Mouse (Mus musculus): ENCODE data around the gene Gmppa. TPM values are rescaled to one million over a fixed set of nuclear protein-coding genes. Genes with fewer than 3 reads are reported as not detected.

Gene Gmppa
- polyA plus RNA-seq, 1 experiment from 2014 or later: 74.2 TPM

GRCm38 (mm10) chr1:75398761-75399402, 36.8 kb upstream of the Gmppa start:
- DNase-seq (ENCODE audit: low spot score): peak; percentile 89
- WGBS: 11% methylated on average over 9 of the region's 9 CpGs
- H3K36me3 ChIP-seq (ENCODE audit: control insufficient read depth, insufficient read depth, low read length): peaks cover 51% of the 10 kb centered on the region
- no peak overlapping the region for H3K4me2 ChIP-seq (ENCODE audit: low read depth, low read length)
- no peaks in the 10 kb centered on the region for H3K27me3 ChIP-seq (replicated peaks; ENCODE audit: control insufficient read depth, insufficient read depth, low read length)
- peak overlapping the region; percentile 80 for H3K27ac ChIP-seq (replicated peaks; ENCODE audit: low read depth, low read length)
- H3K9me3 ChIP-seq (ENCODE audit: control insufficient read depth, low read length): no peaks in the 10 kb centered on the region
- peak; percentile 51 for ATAC-seq (ENCODE audit: low read depth)
- no peak overlapping the region for H3K4me3 ChIP-seq (ENCODE audit: low read depth, low read length)
- H3K4me1 ChIP-seq (ENCODE audit: control insufficient read depth, insufficient read depth, low read length): peaks cover 24% of the 10 kb centered on the region
- H3K9ac ChIP-seq (ENCODE audit: low read depth, low read length): no peak overlapping the region

- H3K9me3 ChIP-seq (ENCODE audit: control insufficient read depth, low read length): no peaks in the 10 kb centered on the region
- ATAC-seq (ENCODE audit: low read depth) (peak; percentile 87), DNase-seq (ENCODE audit: low spot score) (peak; percentile 88)
- H3K4me3 ChIP-seq (ENCODE audit: low read depth, low read length): peak overlapping the region; percentile 13; the same call in 1 of the 2 replicates
- WGBS: 11% methylated on average over 13 of the region's 15 CpGs
- peak overlapping the region; percentile 55 for H3K9ac ChIP-seq (ENCODE audit: low read depth, low read length)
- H3K27ac ChIP-seq (replicated peaks; ENCODE audit: low read depth, low read length): peak overlapping the region; percentile 80
- peaks cover 24% of the 10 kb centered on the region for H3K4me1 ChIP-seq (ENCODE audit: control insufficient read depth, insufficient read depth, low read length)
- H3K4me2 ChIP-seq (ENCODE audit: low read depth, low read length): peak overlapping the region; percentile 43
- no peaks in the 10 kb centered on the region for H3K27me3 ChIP-seq (replicated peaks; ENCODE audit: control insufficient read depth, insufficient read depth, low read length)
- peaks cover 56% of the 10 kb centered on the region for H3K36me3 ChIP-seq (ENCODE audit: control insufficient read depth, insufficient read depth, low read length)
These were observed 35.8 kb upstream of the Gmppa start for GRCm38 (mm10) chr1:75399755-75400492.

GRCm38 (mm10) chr1:75400493-75401115, 35.1 kb upstream of the Gmppa start:
- Histone ChIP-seq H3K36me3 (ENCODE audit: control insufficient read depth, insufficient read depth, low read length) (peaks cover 54% of the 10 kb centered on the region), H3K4me2 (ENCODE audit: low read depth, low read length) (peak overlapping the region; percentile 43)
- WGBS: 30% methylated on average over 6 of the region's 6 CpGs

GRCm38 (mm10) chr1:75405547-75405946, 30.2 kb upstream of the Gmppa start:
- Histone ChIP-seq H3K4me3 (ENCODE audit: low read depth, low read length) (no peak overlapping the region), H3K27me3 (replicated peaks; ENCODE audit: control insufficient read depth, insufficient read depth, low read length) (no peaks in the 10 kb centered on the region), H3K4me2 (ENCODE audit: low read depth, low read length) (no peak overlapping the region), H3K36me3 (ENCODE audit: control insufficient read depth, insufficient read depth, low read length) (peaks cover 57% of the 10 kb centered on the region), H3K9ac (ENCODE audit: low read depth, low read length) (no peak overlapping the region), H3K9me3 (ENCODE audit: control insufficient read depth, low read length) (no peaks in the 10 kb centered on the region), H3K4me1 (ENCODE audit: control insufficient read depth, insufficient read depth, low read length) (peaks cover 2% of the 10 kb centered on the region), H3K27ac (replicated peaks; ENCODE audit: low read depth, low read length) (no peak overlapping the region)
- no peak for DNase-seq (ENCODE audit: low spot score)
- ATAC-seq (ENCODE audit: low read depth): no peak
- 84% methylated on average over 3 of the region's 3 CpGs for WGBS

More at GRCm38 (mm10) chr1:75400493-75401115, 35.1 kb upstream of the Gmppa start:
- H3K27ac ChIP-seq (replicated peaks; ENCODE audit: low read depth, low read length): peak overlapping the region; percentile 80
- no peaks in the 10 kb centered on the region for H3K27me3 ChIP-seq (replicated peaks; ENCODE audit: control insufficient read depth, insufficient read depth, low read length)
- H3K9me3 ChIP-seq (ENCODE audit: control insufficient read depth, low read length): no peaks in the 10 kb centered on the region
- peaks cover 24% of the 10 kb centered on the region for H3K4me1 ChIP-seq (ENCODE audit: control insufficient read depth, insufficient read depth, low read length)
- H3K4me3 ChIP-seq (ENCODE audit: low read depth, low read length): peak overlapping the region; percentile 13; the same call in 1 of the 2 replicates
- no peak for ATAC-seq (ENCODE audit: low read depth)
- no peak for DNase-seq (ENCODE audit: low spot score)
- H3K9ac ChIP-seq (ENCODE audit: low read depth, low read length): peak overlapping the region; percentile 55

GRCm38 (mm10) chr1:75406173-75406572, 29.6 kb upstream of the Gmppa start:
- H3K27me3 ChIP-seq (replicated peaks; ENCODE audit: control insufficient read depth, insufficient read depth, low read length): no peaks in the 10 kb centered on the region
- DNase-seq (ENCODE audit: low spot score) (no peak), ATAC-seq (ENCODE audit: low read depth) (no peak)
- H3K36me3 ChIP-seq (ENCODE audit: control insufficient read depth, insufficient read depth, low read length): peaks cover 56% of the 10 kb centered on the region
- H3K4me2 ChIP-seq (ENCODE audit: low read depth, low read length): no peak overlapping the region
- H3K9ac ChIP-seq (ENCODE audit: low read depth, low read length): no peak overlapping the region
- 93% methylated on average over 15 of the region's 15 CpGs for WGBS
- no peaks in the 10 kb centered on the region for H3K9me3 ChIP-seq (ENCODE audit: control insufficient read depth, low read length)
- H3K4me1 ChIP-seq (ENCODE audit: control insufficient read depth, insufficient read depth, low read length): no peaks in the 10 kb centered on the region
- H3K27ac ChIP-seq (replicated peaks; ENCODE audit: low read depth, low read length): no peak overlapping the region
- no peak overlapping the region for H3K4me3 ChIP-seq (ENCODE audit: low read depth, low read length)

- Histone ChIP-seq H3K9me3 (ENCODE audit: control insufficient read depth, low read length) (no peaks in the 10 kb centered on the region), H3K27ac (replicated peaks; ENCODE audit: low read depth, low read length) (no peak overlapping the region), H3K4me3 (ENCODE audit: low read depth, low read length) (no peak overlapping the region), H3K4me2 (ENCODE audit: low read depth, low read length) (no peak overlapping the region), H3K4me1 (ENCODE audit: control insufficient read depth, insufficient read depth, low read length) (no peaks in the 10 kb centered on the region), H3K27me3 (replicated peaks; ENCODE audit: control insufficient read depth, insufficient read depth, low read length) (no peaks in the 10 kb centered on the region), H3K9ac (ENCODE audit: low read depth, low read length) (no peak overlapping the region), H3K36me3 (ENCODE audit: control insufficient read depth, insufficient read depth, low read length) (peaks cover 47% of the 10 kb centered on the region)
- 93% methylated on average over 9 of the region's 9 CpGs for WGBS
- ATAC-seq (ENCODE audit: low read depth): no peak
- no peak for DNase-seq (ENCODE audit: low spot score)
These were observed 28.7 kb upstream of the Gmppa start for GRCm38 (mm10) chr1:75407056-75407455.

- WGBS: 73% methylated on average over 4 of the region's 4 CpGs
These were observed 27.5 kb upstream of the Gmppa start for GRCm38 (mm10) chr1:75408210-75408609.

GRCm38 (mm10) chr1:75409950-75410349, 25.8 kb upstream of the Gmppa start:
- ATAC-seq (ENCODE audit: low read depth): no peak
- H3K4me1 ChIP-seq (ENCODE audit: control insufficient read depth, insufficient read depth, low read length): no peaks in the 10 kb centered on the region
- no peak overlapping the region for H3K4me3 ChIP-seq (ENCODE audit: low read depth, low read length)
- peaks cover 22% of the 10 kb centered on the region; the same call in 1 of the 2 replicates for H3K36me3 ChIP-seq (ENCODE audit: control insufficient read depth, insufficient read depth, low read length)
- no peak overlapping the region for H3K27ac ChIP-seq (replicated peaks; ENCODE audit: low read depth, low read length)
- H3K4me2 ChIP-seq (ENCODE audit: low read depth, low read length): no peak overlapping the region
- H3K27me3 ChIP-seq (replicated peaks; ENCODE audit: control insufficient read depth, insufficient read depth, low read length): no peaks in the 10 kb centered on the region
- no peaks in the 10 kb centered on the region for H3K9me3 ChIP-seq (ENCODE audit: control insufficient read depth, low read length)
- WGBS: 94% methylated on average over 6 of the region's 7 CpGs
- no peak for DNase-seq (ENCODE audit: low spot score)
- no peak overlapping the region for H3K9ac ChIP-seq (ENCODE audit: low read depth, low read length)

More at GRCm38 (mm10) chr1:75408210-75408609, 27.5 kb upstream of the Gmppa start:
- H3K4me3 ChIP-seq (ENCODE audit: low read depth, low read length): no peak overlapping the region
- no peaks in the 10 kb centered on the region for H3K27me3 ChIP-seq (replicated peaks; ENCODE audit: control insufficient read depth, insufficient read depth, low read length)
- no peak overlapping the region for H3K4me2 ChIP-seq (ENCODE audit: low read depth, low read length)
- H3K9me3 ChIP-seq (ENCODE audit: control insufficient read depth, low read length): no peaks in the 10 kb centered on the region
- no peak overlapping the region for H3K9ac ChIP-seq (ENCODE audit: low read depth, low read length)
- H3K4me1 ChIP-seq (ENCODE audit: control insufficient read depth, insufficient read depth, low read length): no peaks in the 10 kb centered on the region
- no peak for ATAC-seq (ENCODE audit: low read depth)
- H3K36me3 ChIP-seq (ENCODE audit: control insufficient read depth, insufficient read depth, low read length): peaks cover 35% of the 10 kb centered on the region; the same call in 1 of the 2 replicates
- no peak overlapping the region for H3K27ac ChIP-seq (replicated peaks; ENCODE audit: low read depth, low read length)
- DNase-seq (ENCODE audit: low spot score): no peak

All from embryonic facial prominence, embryonic 14.5 days (tissue).